Mouse (Mus musculus): ENCODE results near the gene Cacul1. TPM values are rescaled to one million over a fixed set of nuclear protein-coding genes. Genes with fewer than 3 reads are reported as not detected.

Cacul1 gene
- total and polyA plus RNA-seq, 3 experiments: 48.6 to 113 (median 53.5) TPM

DNA sequence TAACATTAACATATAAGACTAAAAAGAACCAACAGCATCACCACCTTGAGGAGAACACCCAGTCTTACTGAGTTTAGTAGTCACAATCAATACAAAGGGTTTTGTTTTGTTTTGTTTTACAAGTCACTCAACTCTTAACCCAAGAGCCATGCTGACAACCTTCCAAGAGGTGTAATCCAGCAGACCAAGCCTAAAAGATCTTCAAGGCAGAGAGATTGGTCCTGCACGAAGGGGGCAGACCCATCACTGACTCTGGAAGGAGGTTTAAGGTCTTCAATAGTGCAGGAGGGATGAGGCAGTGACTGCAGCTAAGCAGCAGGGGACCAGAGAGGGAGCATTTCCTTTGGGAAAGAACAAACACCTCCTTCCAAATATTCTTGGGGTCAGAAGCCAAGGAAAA lies 55.7 kb downstream of the Cacul1 start:
- peaks cover 7 to 17% of the 10 kb centered on the region in 2 experiments for H3K4me1 ChIP-seq (ENCODE audit: control insufficient read depth in 1 of 2, insufficient read depth in 2 of 2, low read length in 2 of 2)
- H3K4me3 ChIP-seq (ENCODE audit: control insufficient read depth in 1 of 2, insufficient read depth in 1 of 2, low read depth in 2 of 2, low read length in 2 of 2): no peak overlapping the region
- no peaks in the 10 kb centered on the region for H3K9me3 ChIP-seq (replicated peaks; ENCODE audit: insufficient read depth, low read length)
- H3K9ac ChIP-seq (ENCODE audit: control insufficient read depth, low read depth, low read length, poor library complexity, severe bottlenecking): no peak overlapping the region
- no peak overlapping the region for H3K27ac ChIP-seq (ENCODE audit: control insufficient read depth, low read depth, low read length)
- no peaks in the 10 kb centered on the region for H3K27me3 ChIP-seq (ENCODE audit: control insufficient read depth in 1 of 2, insufficient read depth in 2 of 2, low read length in 2 of 2)
- no peaks in the 10 kb centered on the region for H3K79me2 ChIP-seq (ENCODE audit: control insufficient read depth, insufficient read depth, low read length, poor library complexity)
- no peak for DNase-seq (ENCODE audit: low read depth, low spot score)
- H3K36me3 ChIP-seq (ENCODE audit: control insufficient read depth in 1 of 2, insufficient read depth in 2 of 2, low read length in 2 of 2): peaks cover 3 to 20% of the 10 kb centered on the region in 2 experiments; a peak in 3 of 4 replicates
- no peak for TF ChIP-seq MEF2A (IDR thresholded peaks at IDR 0.05; ENCODE audit: extremely low read depth, insufficient replicate concordance, low read depth, low read length, poor library complexity, severe bottlenecking)

DNA sequence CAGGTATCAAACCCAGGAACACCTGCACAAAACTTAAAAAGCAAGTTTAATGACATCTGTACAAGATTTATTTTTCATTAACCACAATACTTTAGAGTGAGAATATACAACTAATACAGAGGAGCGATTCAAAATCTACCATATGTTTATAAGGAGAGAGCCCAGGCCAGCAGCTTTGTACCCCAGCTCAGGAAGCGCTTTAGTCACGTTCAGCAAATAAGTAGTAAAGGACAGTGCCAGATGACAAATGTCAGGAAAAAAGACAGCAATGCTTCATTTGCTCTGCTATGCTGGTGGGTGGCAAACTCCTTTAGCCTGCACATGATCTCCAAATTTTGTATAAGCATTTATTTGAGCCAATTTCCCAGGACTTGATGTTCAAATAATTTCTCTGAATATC lies 56.1 kb downstream of the Cacul1 start:
- peaks cover 3 to 13% of the 10 kb centered on the region in 2 experiments for H3K4me1 ChIP-seq (ENCODE audit: control insufficient read depth in 1 of 2, insufficient read depth in 2 of 2, low read length in 2 of 2)
- peaks cover 3 to 17% of the 10 kb centered on the region in 2 experiments; a peak in 3 of 4 replicates for H3K36me3 ChIP-seq (ENCODE audit: control insufficient read depth in 1 of 2, insufficient read depth in 2 of 2, low read length in 2 of 2)
- no peak overlapping the region for H3K4me3 ChIP-seq (ENCODE audit: control insufficient read depth in 1 of 2, insufficient read depth in 1 of 2, low read depth in 2 of 2, low read length in 2 of 2)
- TF ChIP-seq POLR2A (IDR thresholded peaks at IDR 0.05; ENCODE audit: control insufficient read depth in 1 of 2, insufficient read depth in 1 of 2, low read depth in 1 of 2, low read length in 2 of 2, poor library complexity in 1 of 2) (no peak), BHLHE40 (IDR thresholded peaks at IDR 0.05; ENCODE audit: borderline replicate concordance, low read depth, low read length) (no peak), E2F4 (IDR thresholded peaks at IDR 0.05; ENCODE audit: borderline replicate concordance, low read depth, low read length) (no peak), EP300 (IDR thresholded peaks at IDR 0.05; ENCODE audit: low read depth in 1 of 2, low read length in 2 of 2) (no peak), SIN3A (IDR thresholded peaks at IDR 0.05; ENCODE audit: low read length) (no peak), MAFK (IDR thresholded peaks at IDR 0.05; ENCODE audit: borderline replicate concordance, low read depth, low read length) (no peak), ETS1 (IDR thresholded peaks at IDR 0.05; ENCODE audit: low read depth, low read length) (no peak), MEF2A (IDR thresholded peaks at IDR 0.05; ENCODE audit: extremely low read depth, insufficient replicate concordance, low read depth, low read length, poor library complexity, severe bottlenecking) (no peak), CTCF (IDR thresholded peaks at IDR 0.05 in 2 of 3, conservative IDR thresholded peaks at IDR 0.05 in 1 of 3; ENCODE audit: control insufficient read depth in 1 of 3, insufficient read depth in 1 of 3, low read depth in 2 of 3, low read length in 3 of 3, poor library complexity in 1 of 3, severe bottlenecking in 1 of 3) (no peak), HCFC1 (IDR thresholded peaks at IDR 0.05; ENCODE audit: low read depth, low read length) (no peak), MYC (IDR thresholded peaks at IDR 0.05; ENCODE audit: low read depth, low read length) (no peak), CHD1 (IDR thresholded peaks at IDR 0.05; ENCODE audit: low read depth, low read length) (no peak), JUND (IDR thresholded peaks at IDR 0.05; ENCODE audit: low read depth, low read length) (no peak), GATA1 (IDR thresholded peaks at IDR 0.05; ENCODE audit: low read depth, low read length) (no peak), POLR2AphosphoS2 (IDR thresholded peaks at IDR 0.05; ENCODE audit: low read length) (no peak), ZC3H11A (IDR thresholded peaks at IDR 0.05; ENCODE audit: low read depth, low read length) (no peak)
- H3K9ac ChIP-seq (ENCODE audit: control insufficient read depth, low read depth, low read length, poor library complexity, severe bottlenecking): no peak overlapping the region
- no peak for DNase-seq (ENCODE audit: low read depth, low spot score)
- H3K79me2 ChIP-seq (ENCODE audit: control insufficient read depth, insufficient read depth, low read length, poor library complexity): no peaks in the 10 kb centered on the region
- H3K9me3 ChIP-seq (replicated peaks; ENCODE audit: insufficient read depth, low read length): no peaks in the 10 kb centered on the region
- no peaks in the 10 kb centered on the region for H3K27me3 ChIP-seq (ENCODE audit: control insufficient read depth in 1 of 2, insufficient read depth in 2 of 2, low read length in 2 of 2)
- H3K27ac ChIP-seq (ENCODE audit: control insufficient read depth, low read depth, low read length): no peak overlapping the region

Measured in MEL (cell line).